In genomic region chr2:167775218-167775915, GRCm38 (mm10) we compare ENCODE assay signal across 8 mouse cellular contexts.
DNase-seq lines count a peak whose midpoint lies in the region; ATAC-seq and TF ChIP-seq lines count a peak whose summit lies in the region.

No protein-coding gene starts in this region.

- peak; percentile 21 for ATAC-seq in intestine, embryonic 16.5 days
- ATAC-seq in lung, postnatal 0 days, result peak; percentile 48
- ATAC-seq in neural tube, embryonic 15.5 days (ENCODE audit: low FRiP score), result no peak

- H3K4me2 ChIP-seq in intestine, embryonic 16.5 days (ENCODE audit: low read depth, low read length), result 0 out of 2 replicates have a peak overlapping the region, but pooled peaks have one; percentile 29
- H3K4me2 ChIP-seq in lung, postnatal 0 days (replicated peaks; ENCODE audit: low read depth, low read length), result no peak overlapping the region
- H3K4me2 ChIP-seq in neural tube, embryonic 15.5 days, result no peak overlapping the region

- peaks cover 13% of the 10 kb centered on the region for H3K4me1 ChIP-seq in heart, adult 2 months (ENCODE audit: control insufficient read depth, insufficient read depth, low read length)
- H3K4me1 ChIP-seq in embryonic facial prominence, embryonic 10.5 days, result peaks cover 64% of the 10 kb centered on the region
- H3K4me1 ChIP-seq in intestine, embryonic 16.5 days (ENCODE audit: control insufficient read depth, insufficient read depth, low read length), result peaks cover 38% of the 10 kb centered on the region
- peaks cover 33% of the 10 kb centered on the region for H3K4me1 ChIP-seq in lung, postnatal 0 days (ENCODE audit: insufficient read depth, low read depth, low read length)
- H3K4me1 ChIP-seq in thymus, adult 2 months (replicated peaks; ENCODE audit: control insufficient read depth, insufficient read depth, low read length), result peaks cover 23% of the 10 kb centered on the region
- peaks cover 25% of the 10 kb centered on the region for H3K4me1 ChIP-seq in neural tube, embryonic 15.5 days

- no peak for TF ChIP-seq CTCF in heart, adult 2 months (IDR thresholded peaks at IDR 0.05)
- TF ChIP-seq CTCF in lung, postnatal 0 days (IDR thresholded peaks at IDR 0.05), result no peak
- no peak for TF ChIP-seq CTCF in thymus, adult 2 months (IDR thresholded peaks at IDR 0.05; ENCODE audit: borderline replicate concordance, control insufficient read depth, extremely low read depth, insufficient read depth, low read length, poor library complexity)

- H3K9ac ChIP-seq in heart, adult 2 months (ENCODE audit: low read depth, low read length), result no peak overlapping the region
- H3K9ac ChIP-seq in intestine, embryonic 16.5 days (ENCODE audit: low read depth, low read length), result peak overlapping the region; percentile 57
- H3K9ac ChIP-seq in lung, postnatal 0 days (replicated peaks; ENCODE audit: low read depth), result no peak overlapping the region
- H3K9ac ChIP-seq in neural tube, embryonic 15.5 days (replicated peaks), result no peak overlapping the region

- 0 out of 2 replicates have a peak, but pooled peaks have one; percentile 73 for TF ChIP-seq EP300 in heart, adult 2 months (IDR thresholded peaks at IDR 0.05; ENCODE audit: insufficient read depth, low read depth, low read length)
- TF ChIP-seq EP300 in lung, postnatal 0 days (IDR thresholded peaks at IDR 0.05), result peak; percentile 98

- no peaks in the 10 kb centered on the region for H3K27me3 ChIP-seq in heart, adult 2 months (ENCODE audit: control insufficient read depth, insufficient read depth, low read length)
- H3K27me3 ChIP-seq in embryonic facial prominence, embryonic 10.5 days (replicated peaks; ENCODE audit: low read depth, poor library complexity, severe bottlenecking), result no peaks in the 10 kb centered on the region
- no peaks in the 10 kb centered on the region for H3K27me3 ChIP-seq in intestine, embryonic 16.5 days (replicated peaks; ENCODE audit: control insufficient read depth, insufficient read depth, low read length)
- no peaks in the 10 kb centered on the region for H3K27me3 ChIP-seq in lung, postnatal 0 days (replicated peaks; ENCODE audit: insufficient read depth, low read length)
- no peaks in the 10 kb centered on the region for H3K27me3 ChIP-seq in thymus, adult 2 months (ENCODE audit: control insufficient read depth, insufficient read depth, low read length)
- no peaks in the 10 kb centered on the region for H3K27me3 ChIP-seq in neural tube, embryonic 15.5 days (replicated peaks)

- H3K9me3 ChIP-seq in embryonic facial prominence, embryonic 10.5 days, result no peaks in the 10 kb centered on the region
- no peaks in the 10 kb centered on the region for H3K9me3 ChIP-seq in intestine, embryonic 16.5 days (ENCODE audit: control insufficient read depth, low read length)
- H3K9me3 ChIP-seq in lung, postnatal 0 days (ENCODE audit: low read length), result no peaks in the 10 kb centered on the region
- H3K9me3 ChIP-seq in neural tube, embryonic 15.5 days (replicated peaks), result no peaks in the 10 kb centered on the region

- no peaks in the 10 kb centered on the region for H3K79me2 ChIP-seq in heart, adult 2 months (replicated peaks; ENCODE audit: control insufficient read depth, insufficient read depth, low read length)

- peak in 1 of 2 experiments; percentile 81 for DNase-seq in heart, adult 2 months
- no peak for DNase-seq in heart, postnatal 10 days
- DNase-seq in embryonic facial prominence, embryonic 10.5 days (ENCODE audit: low spot score), result peak; percentile 34
- DNase-seq in lung, postnatal 0 days (ENCODE audit: low spot score), result peak; percentile 92
- DNase-seq in thymus, adult 2 months, result peak; percentile 49
- DNase-seq in embryo, embryonic 9.5 days (ENCODE audit: extremely low spot score), result no peak

- WGBS in heart, adult 2 months, result 63% methylated on average over 20 of the region's 20 CpGs
- 66% methylated on average over 20 of the region's 20 CpGs for WGBS in embryonic facial prominence, embryonic 10.5 days
- 67% methylated on average over 20 of the region's 20 CpGs for WGBS in intestine, embryonic 16.5 days
- 45% methylated on average over 20 of the region's 20 CpGs for WGBS in lung, postnatal 0 days
- WGBS in thymus, adult 2 months, result 13% methylated on average over 20 of the region's 20 CpGs
- WGBS in neural tube, embryonic 15.5 days, result 75% methylated on average over 20 of the region's 20 CpGs

- no peak for TF ChIP-seq POLR2A in heart, adult 2 months (IDR thresholded peaks at IDR 0.05; ENCODE audit: insufficient read depth, low read depth, low read length)
- no peak for TF ChIP-seq POLR2A in thymus, adult 2 months (IDR thresholded peaks at IDR 0.05; ENCODE audit: control insufficient read depth, extremely low read depth, insufficient read depth, low read length, poor library complexity)

- peak overlapping the region; percentile 15; the same call in 1 of the 2 replicates for H3K27ac ChIP-seq in heart, adult 2 months
- peak overlapping the region; percentile 70; the same call in 1 of the 2 replicates for H3K27ac ChIP-seq in embryonic facial prominence, embryonic 10.5 days (replicated peaks)
- H3K27ac ChIP-seq in intestine, embryonic 16.5 days (ENCODE audit: low read length), result peak overlapping the region; percentile 47
- peak overlapping the region; percentile 85 for H3K27ac ChIP-seq in lung, postnatal 0 days (ENCODE audit: low read length)
- H3K27ac ChIP-seq in thymus, adult 2 months (ENCODE audit: control insufficient read depth, insufficient read depth, low read length), result peak overlapping the region; percentile 57
- H3K27ac ChIP-seq in neural tube, embryonic 15.5 days (replicated peaks), result no peak overlapping the region

- no peak overlapping the region for H3K4me3 ChIP-seq in heart, adult 2 months
- 0 out of 2 replicates have a peak overlapping the region, but pooled peaks have one; percentile 4 for H3K4me3 ChIP-seq in embryonic facial prominence, embryonic 10.5 days
- no peak overlapping the region for H3K4me3 ChIP-seq in intestine, embryonic 16.5 days (ENCODE audit: low read length)
- no peak overlapping the region for H3K4me3 ChIP-seq in lung, postnatal 0 days (ENCODE audit: low read depth, low read length)
- peak overlapping the region; percentile 39 for H3K4me3 ChIP-seq in thymus, adult 2 months (ENCODE audit: control insufficient read depth, insufficient read depth, low read length)
- no peak overlapping the region for H3K4me3 ChIP-seq in neural tube, embryonic 15.5 days (replicated peaks)

- no peaks in the 10 kb centered on the region for H3K36me3 ChIP-seq in heart, adult 2 months (ENCODE audit: control insufficient read depth, insufficient read depth, low read length)
- H3K36me3 ChIP-seq in embryonic facial prominence, embryonic 10.5 days (replicated peaks), result 0 out of 2 replicates have a peak, but pooled peaks cover 2% of the 10 kb centered on the region
- no peaks in the 10 kb centered on the region for H3K36me3 ChIP-seq in intestine, embryonic 16.5 days (ENCODE audit: control insufficient read depth, insufficient read depth, low read length)
- H3K36me3 ChIP-seq in lung, postnatal 0 days (ENCODE audit: insufficient read depth, low read length), result no peaks in the 10 kb centered on the region
- no peaks in the 10 kb centered on the region for H3K36me3 ChIP-seq in thymus, adult 2 months (ENCODE audit: control insufficient read depth, insufficient read depth, low read length)
- no peaks in the 10 kb centered on the region for H3K36me3 ChIP-seq in neural tube, embryonic 15.5 days

- intact Hi-C loops in heart, adult 2 months (cut with DNase I), result loop anchor here (5.0 kb wide), 1 partner anchor 57 kb away; no protein-coding TSS in a partner anchor
- intact Hi-C loops in heart, postnatal 10 days (cut with DNase I), result loop anchor here (5.0 kb wide), 2 partner anchors 83 to 117 kb away; no protein-coding TSS in a partner anchor

Comparison
In these comparisons a context has a peak if more than half of its experiments do, and no peak if none do; other contexts are left out.
1. DNase-seq: peak in embryonic facial prominence, embryonic 10.5 days (single experiment), lung, postnatal 0 days (single experiment) and thymus, adult 2 months (single experiment); none in heart, postnatal 10 days (0 of 2) and embryo, embryonic 9.5 days (single experiment).
2. H3K4me3 ChIP-seq: peak in embryonic facial prominence, embryonic 10.5 days (single experiment) and thymus, adult 2 months (single experiment); none in heart, adult 2 months (single experiment), intestine, embryonic 16.5 days (single experiment), lung, postnatal 0 days (single experiment) and neural tube, embryonic 15.5 days (single experiment).